Mouse (Mus musculus) embryonic fibroblast, embryonic 13.5 days (primary cell): Measurements from ENCODE around the gene Meis2.

Source experiments
- CTCF ChIP-seq: IDR thresholded peaks from 2 replicates; pipeline ENCODE4 v1.5.1; 2011; ENCODE audit warnings: mild to moderate bottlenecking, control low read depth, low read length, moderate library complexity, borderline replicate concordance; ENCODE audit not compliant: insufficient read depth
- POLR2A ChIP-seq: IDR thresholded peaks from 2 replicates; pipeline ENCODE4 v1.6.1; 2011; ENCODE audit warnings: low read depth, mild to moderate bottlenecking, control low read depth, low read length, moderate library complexity

- no peak for TF ChIP-seq CTCF
- no peak for TF ChIP-seq POLR2A
Observed at GRCm38 (mm10) chr2:115934299-115934698, 131.3 kb downstream of the Meis2 start.
